In the genomic region with DNA sequence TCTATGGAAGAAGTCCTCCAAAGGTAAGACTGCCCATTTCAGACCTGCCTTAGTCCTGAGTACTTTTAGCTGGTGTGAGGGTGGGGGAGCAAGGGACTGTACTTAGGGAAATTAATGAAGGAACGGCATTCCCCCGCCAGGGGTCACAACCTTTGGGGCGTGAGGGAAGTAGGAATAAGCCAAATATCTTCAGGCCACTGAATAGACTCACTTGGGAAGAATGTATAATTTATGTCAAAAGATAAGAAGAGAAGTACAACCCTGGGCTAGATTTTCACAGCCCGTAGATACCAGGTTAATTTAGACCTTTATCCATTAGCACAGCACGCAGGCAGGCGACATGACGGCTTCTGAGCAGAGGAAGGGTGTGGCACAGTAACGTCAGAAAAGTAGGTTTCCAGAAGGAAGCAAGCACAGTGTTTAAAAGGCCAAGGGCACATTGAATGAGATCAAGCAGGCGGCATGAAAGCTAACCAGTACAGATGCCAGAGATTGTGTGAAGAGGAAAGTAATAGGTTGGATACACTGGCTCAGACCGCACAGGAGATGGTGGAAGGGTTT, we compare ENCODE assay signal across 11 mouse cellular contexts. TPM values are rescaled to one million over a fixed set of nuclear protein-coding genes. Genes with fewer than 3 reads are reported as not detected.
DNase-seq lines count a peak whose midpoint lies in the region; ATAC-seq and TF ChIP-seq lines count a peak whose summit lies in the region.
"Had no signal": no experiment of that assay in that cellular context is flagged by ENCODE, and none has a peak within 500 bp of the region (broad histone marks: within the 10 kb centered on the region; RNA-seq: fewer than 3 reads in every experiment).

No protein-coding gene starts in this region.

- peaks cover 36% of the 10 kb centered on the region for H3K4me1 ChIP-seq in heart, embryonic 15.5 days (replicated peaks)
- peaks cover 5% of the 10 kb centered on the region for H3K4me1 ChIP-seq in thymus, adult 2 months (replicated peaks; ENCODE audit: control insufficient read depth, insufficient read depth, low read length)
- H3K4me1 ChIP-seq: hindbrain, embryonic 13.5 days had no signal

- H3K36me3 ChIP-seq in heart, embryonic 15.5 days = no peaks in the 10 kb centered on the region
- no peaks in the 10 kb centered on the region for H3K36me3 ChIP-seq in thymus, adult 2 months (ENCODE audit: control insufficient read depth, insufficient read depth, low read length)
- H3K36me3 ChIP-seq: hindbrain, embryonic 13.5 days had no signal

- no peaks in the 10 kb centered on the region for H3K27me3 ChIP-seq in heart, embryonic 15.5 days
- H3K27me3 ChIP-seq in thymus, adult 2 months (ENCODE audit: control insufficient read depth, insufficient read depth, low read length) = no peaks in the 10 kb centered on the region
- H3K27me3 ChIP-seq: hindbrain, embryonic 13.5 days had no signal

- no peak for TF ChIP-seq POLR2A in thymus, adult 2 months (IDR thresholded peaks at IDR 0.05; ENCODE audit: control insufficient read depth, extremely low read depth, insufficient read depth, low read length, poor library complexity)

- ATAC-seq in heart, embryonic 15.5 days (replicated peaks; ENCODE audit: insufficient number of reproducible peaks, insufficient read depth, low FRiP score, low read depth) = no peak
- ATAC-seq: midbrain, embryonic 16.5 days had no signal

- intact Hi-C loops in heart, postnatal 25 days (cut with DNase I) = no loop called here
- intact Hi-C loops in gastrocnemius, postnatal 36 days (cut with DNase I) = no loop called here

- no peak overlapping the region for H3K4me2 ChIP-seq in heart, embryonic 15.5 days
- H3K4me2 ChIP-seq: hindbrain, embryonic 13.5 days had no signal

- H3K9ac ChIP-seq in heart, embryonic 15.5 days = no peak overlapping the region
- H3K9ac ChIP-seq: hindbrain, embryonic 13.5 days had no signal

- DNase-seq in heart, postnatal 25 days (ENCODE audit: low spot score) = no peak
- peak; percentile 65 for DNase-seq in c-Kit-negative CD71-positive TER-119-positive erythroid progenitor cells, embryonic 14.5 days (ENCODE audit: low read depth, low spot score)
- DNase-seq in kidney, postnatal 14 days = peak; percentile 73
- peak; percentile 46 for DNase-seq in lung, postnatal 4 days
- no peak for DNase-seq in spleen, postnatal 14 days (ENCODE audit: low spot score in 2 of 2)
- no peak for DNase-seq in gastrocnemius, postnatal 36 days
- no peak for DNase-seq in thymus, adult 2 months
- DNase-seq: thymus, adult 18-20 months had no signal

- H3K9me3 ChIP-seq in heart, embryonic 15.5 days (replicated peaks) = peaks cover 6% of the 10 kb centered on the region; the same call in 1 of the 2 replicates

- H3K4me3 ChIP-seq in heart, embryonic 15.5 days = no peak overlapping the region
- H3K4me3 ChIP-seq in thymus, adult 2 months (ENCODE audit: control insufficient read depth, insufficient read depth, low read length) = no peak overlapping the region
- H3K4me3 ChIP-seq: hindbrain, embryonic 13.5 days had no signal

- TF ChIP-seq CTCF in thymus, adult 2 months (IDR thresholded peaks at IDR 0.05; ENCODE audit: borderline replicate concordance, control insufficient read depth, extremely low read depth, insufficient read depth, low read length, poor library complexity) = no peak

- WGBS in heart, embryonic 15.5 days = 59% methylated on average over 10 of the region's 10 CpGs
- 93% methylated on average over 10 of the region's 10 CpGs for WGBS in thymus, adult 2 months

- H3K27ac ChIP-seq in heart, embryonic 15.5 days = peak overlapping the region; percentile 48
- no peak overlapping the region for H3K27ac ChIP-seq in thymus, adult 2 months (ENCODE audit: control insufficient read depth, insufficient read depth, low read length)
- H3K27ac ChIP-seq: hindbrain, embryonic 13.5 days had no signal

RNA-seq across cellular contexts. Expression of a gene that starts 37.0 kb away (rescaled TPM):
- 54.1 and 61.2 TPM in 2 replicates for polyA plus RNA-seq in heart, embryonic 15.5 days (2015; fragmentation: Nextera tagmentation; extraction: Ambion mirVana)
- 10 to 100 TPM; 59.4 to 63.6 TPM for total RNA-seq in heart, postnatal 25 days (2021)
- 10 to 100 TPM; 34.2 to 42.7 TPM for total RNA-seq in gastrocnemius, postnatal 36 days (2021)
- polyA plus RNA-seq in thymus, adult 2 months (2012; rRNA removed) = 10.4 and 13.5 TPM in 2 replicates

Comparison
In these comparisons a context has a peak if more than half of its experiments do, and no peak if none do; other contexts are left out.
1. DNase-seq: peak in c-Kit-negative CD71-positive TER-119-positive erythroid progenitor cells, embryonic 14.5 days (single experiment), kidney, postnatal 14 days (single experiment) and lung, postnatal 4 days (2 of 2); none in heart, postnatal 25 days (single experiment), spleen, postnatal 14 days (0 of 2), gastrocnemius, postnatal 36 days (0 of 2) and thymus, adult 2 months (single experiment).